Comparison of ENCODE assay signal across 13 mouse cellular contexts in the genomic region with DNA sequence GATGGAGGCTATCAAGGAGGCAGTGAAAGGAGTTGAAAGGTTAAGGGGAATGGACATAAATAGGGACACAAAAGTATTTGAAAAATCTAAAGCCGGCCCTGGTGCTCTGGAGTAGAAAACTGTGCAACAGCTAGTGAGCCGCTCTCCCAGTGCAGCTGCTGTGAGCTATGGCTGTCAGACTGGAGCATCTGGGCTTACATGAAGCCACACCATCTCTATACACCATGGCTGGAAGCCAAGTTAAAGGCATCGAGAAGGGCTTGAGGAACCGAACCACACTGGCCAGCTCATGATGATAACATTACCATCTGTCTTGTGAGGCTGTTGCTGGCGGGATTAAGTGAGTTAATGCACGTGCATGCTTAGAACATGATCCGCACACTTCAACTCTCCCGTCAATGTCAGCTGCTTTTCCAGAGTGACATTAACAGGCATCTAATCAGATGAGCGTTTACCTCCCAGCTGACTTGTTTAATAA. TPM values are rescaled to one million over a fixed set of nuclear protein-coding genes. Genes with fewer than 3 reads are reported as not detected.
DNase-seq lines count a peak whose midpoint lies in the region; ATAC-seq and TF ChIP-seq lines count a peak whose summit lies in the region.
"Had no signal": no experiment of that assay in that cellular context is flagged by ENCODE, and none has a peak within 500 bp of the region (broad histone marks: within the 10 kb centered on the region; RNA-seq: fewer than 3 reads in every experiment).

No protein-coding gene starts in this region.

- no peak overlapping the region for H3K4me3 ChIP-seq in lung, embryonic 15.5 days
- no peak overlapping the region for H3K4me3 ChIP-seq in lung, adult 2 months (replicated peaks; ENCODE audit: extremely low read depth, low read depth, low read length)
- H3K4me3 ChIP-seq in forebrain, postnatal 0 days (ENCODE audit: low read depth, low read length), result no peak overlapping the region
- no peak overlapping the region for H3K4me3 ChIP-seq in thymus, adult 2 months (ENCODE audit: control insufficient read depth, insufficient read depth, low read length)
- H3K4me3 ChIP-seq: heart, embryonic 12.5 days; left cerebral cortex, adult 2 months had no signal

- peak; percentile 88 for ATAC-seq in lung, embryonic 15.5 days (ENCODE audit: borderline replicate concordance, extremely low read depth, low FRiP score, low TSS enrichment)
- ATAC-seq in forebrain, postnatal 0 days, result peak; percentile 50

- no peak overlapping the region for H3K9ac ChIP-seq in lung, embryonic 15.5 days
- no peak overlapping the region for H3K9ac ChIP-seq in forebrain, postnatal 0 days
- H3K9ac ChIP-seq: heart, embryonic 12.5 days had no signal

- 41% methylated on average over 9 of the region's 9 CpGs for WGBS in lung, embryonic 15.5 days
- WGBS in lung, adult 2 months, result 64% methylated on average over 9 of the region's 9 CpGs
- 37% methylated on average over 9 of the region's 9 CpGs for WGBS in forebrain, postnatal 0 days
- 90% methylated on average over 9 of the region's 9 CpGs for WGBS in thymus, adult 2 months

- no peak for DNase-seq in lung, adult 2 months
- peak; percentile 28 for DNase-seq in forebrain, postnatal 0 days
- DNase-seq in kidney, postnatal 14 days, result peak; percentile 59
- DNase-seq in retina, postnatal 1 day, result peak; percentile 73
- no peak for DNase-seq in layer of hippocampus, adult 9-11 months
- no peak for DNase-seq in thymus, adult 2 months
- DNase-seq: adrenal gland, adult 2 months; cerebellum, adult 8-10 months; thymus, postnatal 36 days had no signal

- no peaks in the 10 kb centered on the region for H3K36me3 ChIP-seq in lung, embryonic 15.5 days
- no peaks in the 10 kb centered on the region for H3K36me3 ChIP-seq in forebrain, postnatal 0 days (ENCODE audit: insufficient read depth)
- no peaks in the 10 kb centered on the region for H3K36me3 ChIP-seq in thymus, adult 2 months (ENCODE audit: control insufficient read depth, insufficient read depth, low read length)
- H3K36me3 ChIP-seq: G1E; heart, embryonic 12.5 days had no signal

- no peaks in the 10 kb centered on the region for H3K27me3 ChIP-seq in lung, embryonic 15.5 days
- no peaks in the 10 kb centered on the region for H3K27me3 ChIP-seq in forebrain, postnatal 0 days (ENCODE audit: insufficient read depth, low read length)
- no peaks in the 10 kb centered on the region for H3K27me3 ChIP-seq in thymus, adult 2 months (ENCODE audit: control insufficient read depth, insufficient read depth, low read length)
- H3K27me3 ChIP-seq: heart, embryonic 12.5 days had no signal

- TF ChIP-seq POLR2A in lung, adult 2 months (IDR thresholded peaks at IDR 0.05; ENCODE audit: borderline replicate concordance, extremely low read depth, low read depth, low read length), result no peak
- no peak for TF ChIP-seq POLR2A in thymus, adult 2 months (IDR thresholded peaks at IDR 0.05; ENCODE audit: control insufficient read depth, extremely low read depth, insufficient read depth, low read length, poor library complexity)

- no peak overlapping the region for H3K27ac ChIP-seq in lung, embryonic 15.5 days
- H3K27ac ChIP-seq in forebrain, postnatal 0 days (ENCODE audit: low read depth, low read length), result no peak overlapping the region
- no peak overlapping the region for H3K27ac ChIP-seq in thymus, adult 2 months (ENCODE audit: control insufficient read depth, insufficient read depth, low read length)
- H3K27ac ChIP-seq: left cerebral cortex, adult 2 months had no signal

- peaks cover 10% of the 10 kb centered on the region for H3K4me1 ChIP-seq in lung, embryonic 15.5 days
- H3K4me1 ChIP-seq in lung, adult 2 months (ENCODE audit: control insufficient read depth, insufficient read depth, low read length), result no peaks in the 10 kb centered on the region
- H3K4me1 ChIP-seq in forebrain, postnatal 0 days (ENCODE audit: insufficient read depth), result no peaks in the 10 kb centered on the region
- no peaks in the 10 kb centered on the region for H3K4me1 ChIP-seq in thymus, adult 2 months (replicated peaks; ENCODE audit: control insufficient read depth, insufficient read depth, low read length)

- H3K9me3 ChIP-seq in lung, embryonic 15.5 days, result no peaks in the 10 kb centered on the region
- H3K9me3 ChIP-seq in forebrain, postnatal 0 days (ENCODE audit: low read length), result no peaks in the 10 kb centered on the region
- H3K9me3 ChIP-seq: heart, embryonic 12.5 days had no signal

- no peak overlapping the region for H3K4me2 ChIP-seq in lung, embryonic 15.5 days
- H3K4me2 ChIP-seq in forebrain, postnatal 0 days (ENCODE audit: low read depth), result no peak overlapping the region
- H3K4me2 ChIP-seq: heart, embryonic 12.5 days had no signal

- no peak for TF ChIP-seq CTCF in lung, adult 2 months (IDR thresholded peaks at IDR 0.05; ENCODE audit: insufficient read depth, low read length)
- TF ChIP-seq CTCF in forebrain, postnatal 0 days (IDR thresholded peaks at IDR 0.05; ENCODE audit: low read depth), result no peak
- no peak for TF ChIP-seq CTCF in thymus, adult 2 months (IDR thresholded peaks at IDR 0.05; ENCODE audit: borderline replicate concordance, control insufficient read depth, extremely low read depth, insufficient read depth, low read length, poor library complexity)

RNA-seq across cellular contexts. Expression of gene Pid1, which starts 53.8 kb away (rescaled TPM):
- polyA plus RNA-seq in lung, embryonic 15.5 days (2015; fragmentation: Nextera tagmentation; extraction: Ambion mirVana), result 8.2 and 10.9 TPM in 2 replicates
- 20.6 and 28.9 TPM in 2 replicates for polyA plus RNA-seq in lung, adult 2 months (2012; rRNA removed)
- 46.3 and 48.6 TPM in 2 replicates for total RNA-seq in forebrain, postnatal 0 days (2014; rRNA removed)
- 38.3 and 57.8 TPM in 2 replicates for polyA plus RNA-seq in forebrain, postnatal 0 days (2015; fragmentation: Nextera tagmentation; extraction: Ambion mirVana)
- 3.4 TPM in 2 replicates for polyA plus RNA-seq in thymus, adult 2 months (2012; rRNA removed)
- polyA plus RNA-seq: G1E had no signal

Comparison
In these comparisons a context has a peak if more than half of its experiments do, and no peak if none do; other contexts are left out.
1. DNase-seq: peak in forebrain, postnatal 0 days (single experiment), kidney, postnatal 14 days (single experiment) and retina, postnatal 1 day (single experiment); none in lung, adult 2 months (single experiment), layer of hippocampus, adult 9-11 months (single experiment) and thymus, adult 2 months (single experiment).